Mouse (Mus musculus): Measurements from ENCODE around the gene Ap1g1. TPM values are rescaled to one million over a fixed set of nuclear protein-coding genes. Genes with fewer than 3 reads are reported as not detected.

Ap1g1 gene
- polyA plus RNA-seq (2015; fragmentation: Nextera tagmentation; extraction: Ambion mirVana) = 22.4 and 24.7 TPM in 2 replicates

- ATAC-seq = peak; percentile 99
- peak within 1 kb of the TSS; percentile 98 for H3K27ac ChIP-seq (ENCODE audit: low read length)
Measured at GRCm38 (mm10) chr8:109778280-109778977, at the start of gene Ap1g1. Gene Ap1g1 (plus strand): TSS chr8:109778554.

GRCm38 (mm10) chr8:109731012-109731411 lies 47.3 kb upstream of the Ap1g1 start:
- 78% methylated on average over 3 of the region's 3 CpGs for WGBS
- Histone ChIP-seq H3K27ac (ENCODE audit: low read length) (no peak overlapping the region), H3K4me2 (replicated peaks; ENCODE audit: low read depth, low read length) (no peak overlapping the region), H3K27me3 (replicated peaks; ENCODE audit: insufficient read depth, low read length) (no peaks in the 10 kb centered on the region), H3K36me3 (ENCODE audit: insufficient read depth, low read length) (peaks cover 17% of the 10 kb centered on the region; the same call in 1 of the 2 replicates), H3K9ac (replicated peaks; ENCODE audit: low read depth) (no peak overlapping the region), H3K9me3 (ENCODE audit: low read length) (no peaks in the 10 kb centered on the region), H3K4me3 (ENCODE audit: low read depth, low read length) (no peak overlapping the region), H3K4me1 (ENCODE audit: insufficient read depth, low read depth, low read length) (peaks cover under 1% of the 10 kb centered on the region; the same call in 1 of the 2 replicates)
- DNase-seq (ENCODE audit: low spot score) (no peak), ATAC-seq (no peak)
- TF ChIP-seq EP300 (IDR thresholded peaks at IDR 0.05) (no peak), CTCF (IDR thresholded peaks at IDR 0.05) (no peak)

More at GRCm38 (mm10) chr8:109778280-109778977, at the start of gene Ap1g1:
- H3K9ac ChIP-seq (replicated peaks; ENCODE audit: low read depth) = peak within 1 kb of the TSS; percentile 97
- peaks cover 5% of the 10 kb centered on the region; the same call in 1 of the 2 replicates for H3K4me1 ChIP-seq (ENCODE audit: insufficient read depth, low read depth, low read length)
- H3K4me3 ChIP-seq (ENCODE audit: low read depth, low read length) = peak within 1 kb of the TSS; percentile 99
- H3K4me2 ChIP-seq (replicated peaks; ENCODE audit: low read depth, low read length) = peak within 1 kb of the TSS; percentile 65
- no peak for TF ChIP-seq CTCF (IDR thresholded peaks at IDR 0.05)
- no peak for TF ChIP-seq EP300 (IDR thresholded peaks at IDR 0.05)
- H3K27me3 ChIP-seq (replicated peaks; ENCODE audit: insufficient read depth, low read length) = no peaks in the 10 kb centered on the region
- under 1% methylated on average over 54 of the region's 64 CpGs for WGBS
- peak; percentile 99 for DNase-seq (ENCODE audit: low spot score)
- no peaks in the 10 kb centered on the region for H3K9me3 ChIP-seq (ENCODE audit: low read length)
- H3K36me3 ChIP-seq (ENCODE audit: insufficient read depth, low read length) = no peaks in the 10 kb centered on the region

- no peak for ATAC-seq
- TF ChIP-seq EP300 (IDR thresholded peaks at IDR 0.05) (no peak), CTCF (IDR thresholded peaks at IDR 0.05) (no peak)
- Histone ChIP-seq H3K27ac (ENCODE audit: low read length) (no peak overlapping the region), H3K4me1 (ENCODE audit: insufficient read depth, low read depth, low read length) (peaks cover 6% of the 10 kb centered on the region; the same call in 1 of the 2 replicates), H3K9me3 (ENCODE audit: low read length) (no peaks in the 10 kb centered on the region), H3K4me3 (ENCODE audit: low read depth, low read length) (no peak overlapping the region), H3K36me3 (ENCODE audit: insufficient read depth, low read length) (peaks cover 15% of the 10 kb centered on the region; the same call in 1 of the 2 replicates), H3K4me2 (replicated peaks; ENCODE audit: low read depth, low read length) (no peak overlapping the region), H3K27me3 (replicated peaks; ENCODE audit: insufficient read depth, low read length) (no peaks in the 10 kb centered on the region), H3K9ac (replicated peaks; ENCODE audit: low read depth) (no peak overlapping the region)
- 70% methylated on average over 3 of the region's 3 CpGs for WGBS
- DNase-seq (ENCODE audit: low spot score) = no peak
Measured at GRCm38 (mm10) chr8:109734018-109734417, 44.3 kb upstream of the Ap1g1 start.

- H3K9ac ChIP-seq (replicated peaks; ENCODE audit: low read depth) = peak overlapping the region; percentile 94
- no peaks in the 10 kb centered on the region for H3K9me3 ChIP-seq (ENCODE audit: low read length)
- H3K27me3 ChIP-seq (replicated peaks; ENCODE audit: insufficient read depth, low read length) = no peaks in the 10 kb centered on the region
- DNase-seq (ENCODE audit: low spot score) (no peak), ATAC-seq (0 out of 2 replicates have a peak, but pooled peaks have one; percentile 5)
- 8% methylated on average over 8 of the region's 8 CpGs for WGBS
- peak overlapping the region; percentile 79 for H3K27ac ChIP-seq (ENCODE audit: low read length)
- peaks cover 6% of the 10 kb centered on the region; the same call in 1 of the 2 replicates for H3K4me1 ChIP-seq (ENCODE audit: insufficient read depth, low read depth, low read length)
- TF ChIP-seq CTCF (IDR thresholded peaks at IDR 0.05) (no peak), EP300 (IDR thresholded peaks at IDR 0.05) (no peak)
- H3K36me3 ChIP-seq (ENCODE audit: insufficient read depth, low read length) = peaks cover 13% of the 10 kb centered on the region; the same call in 1 of the 2 replicates
- peak overlapping the region; percentile 97 for H3K4me3 ChIP-seq (ENCODE audit: low read depth, low read length)
- peak overlapping the region; percentile 84 for H3K4me2 ChIP-seq (replicated peaks; ENCODE audit: low read depth, low read length)
Measured at GRCm38 (mm10) chr8:109736819-109737218, 41.5 kb upstream of the Ap1g1 start.

- WGBS = 2% methylated on average over 57 of the region's 59 CpGs
- no peaks in the 10 kb centered on the region for H3K27me3 ChIP-seq (replicated peaks; ENCODE audit: insufficient read depth, low read length)
- peaks cover 6% of the 10 kb centered on the region; the same call in 1 of the 2 replicates for H3K4me1 ChIP-seq (ENCODE audit: insufficient read depth, low read depth, low read length)
- peaks cover 11% of the 10 kb centered on the region; the same call in 1 of the 2 replicates for H3K36me3 ChIP-seq (ENCODE audit: insufficient read depth, low read length)
- H3K4me3 ChIP-seq (ENCODE audit: low read depth, low read length) = peak within 1 kb of the TSS; percentile 97
- peak; percentile 92 for ATAC-seq
- H3K9ac ChIP-seq (replicated peaks; ENCODE audit: low read depth) = peak within 1 kb of the TSS; percentile 94
- no peaks in the 10 kb centered on the region for H3K9me3 ChIP-seq (ENCODE audit: low read length)
- H3K27ac ChIP-seq (ENCODE audit: low read length) = peak within 1 kb of the TSS; percentile 79
- DNase-seq (ENCODE audit: low spot score) = peak; percentile 83
- H3K4me2 ChIP-seq (replicated peaks; ENCODE audit: low read depth, low read length) = peak within 1 kb of the TSS; percentile 84
- TF ChIP-seq EP300 (IDR thresholded peaks at IDR 0.05) (no peak), CTCF (IDR thresholded peaks at IDR 0.05) (peak; percentile 79)
Measured at GRCm38 (mm10) chr8:109737237-109738048, 40.9 kb upstream of the Ap1g1 start, which contains the start of gene Atxn1l. Gene Atxn1l (minus strand): TSS chr8:109737739.

- Histone ChIP-seq H3K4me1 (ENCODE audit: insufficient read depth, low read depth, low read length) (peaks cover 6% of the 10 kb centered on the region; the same call in 1 of the 2 replicates), H3K9me3 (ENCODE audit: low read length) (no peaks in the 10 kb centered on the region), H3K27me3 (replicated peaks; ENCODE audit: insufficient read depth, low read length) (no peaks in the 10 kb centered on the region), H3K27ac (ENCODE audit: low read length) (no peak overlapping the region), H3K4me3 (ENCODE audit: low read depth, low read length) (peak overlapping the region; percentile 97; the same call in 1 of the 2 replicates), H3K36me3 (ENCODE audit: insufficient read depth, low read length) (peaks cover 11% of the 10 kb centered on the region; the same call in 1 of the 2 replicates), H3K4me2 (replicated peaks; ENCODE audit: low read depth, low read length) (peak overlapping the region; percentile 84; the same call in 1 of the 2 replicates), H3K9ac (replicated peaks; ENCODE audit: low read depth) (no peak overlapping the region)
- ATAC-seq (no peak), DNase-seq (ENCODE audit: low spot score) (no peak)
- WGBS = 89% methylated on average over 1 of the region's 1 CpGs
- no peak for TF ChIP-seq EP300 (IDR thresholded peaks at IDR 0.05)
- TF ChIP-seq CTCF (IDR thresholded peaks at IDR 0.05) = no peak
Measured at GRCm38 (mm10) chr8:109738049-109738380, 40.3 kb upstream of the Ap1g1 start.

Data from lung, postnatal 0 days (tissue).